In genomic region chr13:54589996-54590951, GRCm38 (mm10) we compare ENCODE assay signal across 8 mouse cellular contexts. TPM values are rescaled to one million over a fixed set of nuclear protein-coding genes. Genes with fewer than 3 reads are reported as not detected.
A peak's percentile ranks its signal among the peaks of the same experiment; 100 is the strongest.
DNase-seq lines count a peak whose midpoint lies in the region; ATAC-seq lines count a peak whose summit lies in the region.

Gene Nop16, minus strand, starts transcription at chr13:54590090.
Gene Higd2a, plus strand, starts transcription at chr13:54590207.

- no peaks in the 10 kb centered on the region; the same call in 1 of the 2 replicates for H3K36me3 ChIP-seq in lung, embryonic 16.5 days (ENCODE audit: control insufficient read depth, insufficient read depth, low read length)

- DNase-seq in MEL-GATA-1-ER (ENCODE audit: extremely low read depth, low read depth): peak; percentile 98
- peak; percentile 96 for DNase-seq in cerebellum, adult 8-10 months
- peak; percentile 98 for DNase-seq in forelimb bud, embryonic 11.5 days (ENCODE audit: low read depth, low spot score)
- peak; percentile 98 for DNase-seq in layer of hippocampus, adult 9-10 months (ENCODE audit: low spot score)
- DNase-seq in ovary, postnatal 10 days (ENCODE audit: low spot score): peak; percentile 74
- peak; percentile 91 to 93 for DNase-seq in thymus, postnatal 10 days (ENCODE audit: low spot score in 2 of 2)

- peak within 1 kb of the TSS; percentile 90 for H3K4me3 ChIP-seq in lung, embryonic 16.5 days (ENCODE audit: low read length)

- H3K27me3 ChIP-seq in lung, embryonic 16.5 days (ENCODE audit: control insufficient read depth, insufficient read depth, low read depth, low read length): no peaks in the 10 kb centered on the region

- H3K9me3 ChIP-seq in lung, embryonic 16.5 days (ENCODE audit: control insufficient read depth, low read length): no peaks in the 10 kb centered on the region

- under 1% methylated on average over 51 of the region's 51 CpGs for WGBS in lung, embryonic 16.5 days

- H3K4me2 ChIP-seq in lung, embryonic 16.5 days (ENCODE audit: low read depth, low read length): peak within 1 kb of the TSS; percentile 82

- peaks cover 11% of the 10 kb centered on the region for H3K4me1 ChIP-seq in lung, embryonic 16.5 days (replicated peaks; ENCODE audit: control insufficient read depth, insufficient read depth, low read length)

- peak within 1 kb of the TSS; percentile 90 for H3K9ac ChIP-seq in lung, embryonic 16.5 days (ENCODE audit: low read length)

- peak; percentile 92 to 96 for ATAC-seq in hematopoietic stem cell, adult 5-6 weeks (replicated peaks in 1 of 2; ENCODE audit: insufficient read depth in 1 of 2, low FRiP score in 2 of 2, low TSS enrichment in 1 of 2, low read depth in 1 of 2, poor library complexity in 2 of 2, severe bottlenecking in 2 of 2)
- peak; percentile 98 for ATAC-seq in lung, embryonic 16.5 days (ENCODE audit: low read depth)

- peak within 1 kb of the TSS; percentile 63 for H3K27ac ChIP-seq in lung, embryonic 16.5 days (ENCODE audit: low read length)

RNA-seq across cellular contexts. Expression of gene Nop16, which starts in this region (rescaled TPM):
- 56.9 and 59.5 TPM in 2 replicates for total RNA-seq in hematopoietic stem cell, adult 5-6 weeks (2017)
- polyA plus RNA-seq in lung, embryonic 16.5 days (2015; fragmentation: Nextera tagmentation; extraction: Ambion mirVana): 69.2 and 71.2 TPM in 2 replicates

RNA-seq across cellular contexts. Expression of gene Higd2a, which starts in this region (rescaled TPM):
- total RNA-seq in hematopoietic stem cell, adult 5-6 weeks (2017): 36.7 and 40.1 TPM in 2 replicates
- 189 and 192 TPM in 2 replicates for polyA plus RNA-seq in lung, embryonic 16.5 days (2015; fragmentation: Nextera tagmentation; extraction: Ambion mirVana)

Comparison
In these comparisons a context has a peak if more than half of its experiments do, and no peak if none do; other contexts are left out.
1. Peak in every context shown above with its lines: DNase-seq, ATAC-seq, H3K4me3 ChIP-seq and H3K27ac ChIP-seq.